Mouse (Mus musculus) myocyte (in vitro differentiated cells): Measurements from ENCODE around the gene Ccdc113. TPM values are rescaled to one million over a fixed set of nuclear protein-coding genes. Genes with fewer than 3 reads are reported as not detected.

ENCODE experiments used
- H3K27me3 ChIP-seq: one replicate; pipeline ENCODE4 v1.6.1; 2011; ENCODE audit not compliant: control insufficient read depth, insufficient read depth, insufficient read length
- H3K36me3 ChIP-seq: one replicate; pipeline ENCODE4 v1.6.1; 2011; ENCODE audit not compliant: control insufficient read depth, insufficient read depth
- H3K4me2 ChIP-seq: one replicate; pipeline ENCODE4 v1.6.1; 2011; ENCODE audit warnings: low read depth, control low read depth
- H3K4me3 ChIP-seq: one replicate; pipeline ENCODE4 v1.5.1; 2011; ENCODE audit warnings: mild to moderate bottlenecking, control low read depth, moderate library complexity
- H3K79me2 ChIP-seq: one replicate; pipeline ENCODE4 v1.6.1; 2011; ENCODE audit not compliant: control insufficient read depth, insufficient read depth
- H3ac ChIP-seq: one replicate; pipeline ENCODE4 v1.6.1; 2011; ENCODE audit not compliant: control insufficient read depth, insufficient read length
- CEBPB ChIP-seq: IDR thresholded peaks from 2 replicates; pipeline ENCODE4 v1.6.1; 2011; ENCODE audit warnings: mild to moderate bottlenecking, moderate library complexity; ENCODE audit not compliant: poor library complexity, insufficient read depth, severe bottlenecking
- E2F4 ChIP-seq: IDR thresholded peaks from one replicate; pipeline ENCODE4 v1.6.1; 2011; ENCODE audit warnings: mild to moderate bottlenecking, control low read depth, moderate library complexity; ENCODE audit not compliant: insufficient read depth
- MAX ChIP-seq: IDR thresholded peaks from one replicate; pipeline ENCODE4 v1.6.1; 2011; ENCODE audit warnings: low read depth, mild to moderate bottlenecking, control low read depth
- MYOD1 ChIP-seq, 3 experiments: IDR thresholded peaks; one replicate each; pipeline ENCODE4 v1.6.1; 2011; ENCODE audit warnings: control low read depth in 2 of 3, low read depth in 2 of 3, mild to moderate bottlenecking in 2 of 3, moderate library complexity in 1 of 3; ENCODE audit not compliant: insufficient read length in 2 of 3, control insufficient read depth in 1 of 3
- MYOG ChIP-seq, 3 experiments: IDR thresholded peaks; one replicate each; pipeline ENCODE4 v1.6.1; 2011; ENCODE audit warnings: control low read depth in 2 of 3, low read depth in 2 of 3, mild to moderate bottlenecking in 2 of 3; ENCODE audit not compliant: insufficient read length in 2 of 3, control insufficient read depth in 1 of 3, insufficient read depth in 1 of 3
- POLR2A ChIP-seq: IDR thresholded peaks from one replicate; pipeline ENCODE4 v1.6.1; 2011; ENCODE audit warnings: low read depth, mild to moderate bottlenecking, control low read depth, moderate library complexity; ENCODE audit not compliant: insufficient read length
- POLR2AphosphoS2 ChIP-seq: IDR thresholded peaks from one replicate; pipeline ENCODE4 v1.6.1; 2011; ENCODE audit warnings: low read depth, control low read depth; ENCODE audit not compliant: insufficient read length
- REST ChIP-seq: IDR thresholded peaks from one replicate; pipeline ENCODE4 v1.6.1; 2011; ENCODE audit warnings: mild to moderate bottlenecking, control low read depth, moderate library complexity; ENCODE audit not compliant: insufficient read depth, insufficient read length
- SRF ChIP-seq: IDR thresholded peaks from one replicate; pipeline ENCODE4 v1.6.1; 2011; ENCODE audit warnings: low read depth; ENCODE audit not compliant: control insufficient read depth, insufficient read length
- TCF12 ChIP-seq: IDR thresholded peaks from one replicate; pipeline ENCODE4 v1.6.1; 2011; ENCODE audit warnings: mild to moderate bottlenecking, control low read depth; ENCODE audit not compliant: poor library complexity, insufficient read depth, severe bottlenecking
- TCF3 ChIP-seq: IDR thresholded peaks from one replicate; pipeline ENCODE4 v1.6.1; 2011; ENCODE audit warnings: low read depth, control low read depth; ENCODE audit not compliant: insufficient read length
- USF1 ChIP-seq: IDR thresholded peaks from one replicate; pipeline ENCODE4 v1.6.1; 2011; ENCODE audit warnings: low read depth, mild to moderate bottlenecking, control low read depth, moderate library complexity
- polyA plus RNA-seq: library from polyadenylated mRNA; unstranded; fragments of >200 nt; fragmentation: generic; extraction: Trizol; gene quantifications from one replicate; pipeline ENCODE4 v1.2.1, GENCODE M21; 2012; ENCODE audit warnings: missing spikeins

The Ccdc113 gene
- polyA plus RNA-seq, 1 experiment = not detected

DNA sequence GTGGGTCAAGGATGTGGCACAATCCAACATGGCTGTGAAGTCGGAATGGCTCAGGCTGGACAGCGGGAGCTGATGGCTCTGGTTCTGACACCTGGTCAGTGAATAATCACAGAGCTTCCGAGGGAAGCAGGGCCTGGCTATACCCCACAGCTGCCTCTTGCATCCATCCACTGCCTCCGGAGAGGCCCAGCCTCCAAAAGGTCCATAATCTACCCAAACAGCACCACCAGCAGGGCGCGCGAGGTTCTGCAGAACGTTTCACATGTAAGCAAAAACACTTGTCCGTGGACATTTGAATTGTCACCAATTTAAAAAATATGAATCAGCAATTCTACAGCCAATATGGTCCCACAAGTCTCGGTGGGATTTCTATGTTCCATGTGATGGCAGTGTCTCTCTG is 55.4 kb downstream of the Ccdc113 start:
- Histone ChIP-seq H3ac (no peak overlapping the region), H3K36me3 (no peaks in the 10 kb centered on the region), H3K27me3 (no peaks in the 10 kb centered on the region), H3K4me2 (no peak overlapping the region), H3K79me2 (no peaks in the 10 kb centered on the region), H3K4me3 (no peak overlapping the region)
- TF ChIP-seq MYOG (IDR thresholded peaks at IDR 0.05; ENCODE audit: control insufficient read depth in 1 of 3, insufficient read depth in 1 of 3, insufficient read length in 2 of 3, low read depth in 2 of 3) (no peak), TCF3 (no peak), E2F4 (no peak), SRF (no peak), MAX (no peak), REST (no peak), POLR2A (no peak), CEBPB (no peak), TCF12 (no peak), MYOD1 (IDR thresholded peaks at IDR 0.05; ENCODE audit: control insufficient read depth in 1 of 3, insufficient read length in 2 of 3, low read depth in 2 of 3) (no peak)

DNA sequence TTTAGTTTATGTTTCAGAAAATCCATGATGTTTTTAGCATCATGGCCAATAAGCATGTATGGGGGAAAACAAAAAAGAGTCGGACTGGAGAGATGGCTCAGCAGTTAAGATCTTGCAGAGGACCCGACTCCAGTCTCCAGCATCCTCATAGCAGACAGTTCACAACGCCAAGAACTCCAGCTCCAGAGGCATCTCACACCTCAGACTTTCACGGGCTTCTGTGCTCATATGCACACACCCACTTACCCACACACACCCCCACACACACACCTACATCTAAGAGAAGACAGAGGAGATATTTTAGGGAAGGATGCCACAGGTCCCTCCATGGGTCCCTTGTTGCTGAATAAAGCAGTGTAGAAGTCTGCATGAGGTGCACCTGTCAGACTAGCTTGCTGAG is 56.7 kb downstream of the Ccdc113 start:
- no peak overlapping the region for H3ac ChIP-seq
- no peak for TF ChIP-seq MYOD1 (IDR thresholded peaks at IDR 0.05; ENCODE audit: control insufficient read depth in 1 of 3, insufficient read length in 2 of 3, low read depth in 2 of 3)
- no peak for TF ChIP-seq TCF3
- TF ChIP-seq POLR2AphosphoS2 = no peak
- no peak for TF ChIP-seq MYOG (IDR thresholded peaks at IDR 0.05; ENCODE audit: control insufficient read depth in 1 of 3, insufficient read depth in 1 of 3, insufficient read length in 2 of 3, low read depth in 2 of 3)
- no peak for TF ChIP-seq TCF12
- TF ChIP-seq USF1 = no peak
- no peaks in the 10 kb centered on the region for H3K36me3 ChIP-seq
- no peak overlapping the region for H3K4me2 ChIP-seq
- no peak overlapping the region for H3K4me3 ChIP-seq
- no peaks in the 10 kb centered on the region for H3K27me3 ChIP-seq
- no peaks in the 10 kb centered on the region for H3K79me2 ChIP-seq

DNA sequence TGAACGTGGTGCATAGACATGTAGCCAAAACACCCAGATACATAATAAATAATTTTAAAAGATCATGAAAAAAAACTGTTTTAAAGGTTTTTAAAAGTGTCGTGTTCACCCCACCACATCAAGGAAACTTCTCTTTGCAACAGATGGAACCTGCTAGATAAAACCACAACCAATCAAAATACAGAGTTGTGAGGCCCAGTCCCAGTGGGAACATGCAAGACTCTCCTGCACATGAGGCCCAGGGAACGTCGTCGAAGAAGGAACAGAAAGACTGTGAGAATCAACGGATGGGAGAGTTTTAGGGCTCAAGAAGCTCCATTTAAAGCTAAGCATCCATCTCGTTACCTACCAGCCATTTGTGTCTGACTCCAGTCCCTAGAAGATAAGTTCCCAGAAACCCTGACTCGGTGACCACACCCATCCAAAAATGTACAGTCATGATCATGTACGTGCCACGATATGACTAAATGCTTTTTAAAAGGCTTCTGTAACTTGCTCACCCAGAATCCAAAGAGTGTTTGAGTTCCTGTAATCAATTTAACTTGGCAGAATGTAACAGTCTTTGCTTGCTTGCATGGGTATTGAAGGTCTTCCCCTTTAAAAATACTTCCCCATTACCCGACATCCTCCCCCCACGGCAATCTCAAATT is 58.4 kb downstream of the Ccdc113 start:
- H3K4me2 ChIP-seq = no peak overlapping the region
- H3K36me3 ChIP-seq = no peaks in the 10 kb centered on the region
- no peak overlapping the region for H3K4me3 ChIP-seq
- TF ChIP-seq POLR2A (no peak), POLR2AphosphoS2 (no peak), TCF12 (no peak), SRF (no peak), TCF3 (no peak)
- no peaks in the 10 kb centered on the region for H3K27me3 ChIP-seq
- no peak overlapping the region for H3ac ChIP-seq
- no peaks in the 10 kb centered on the region for H3K79me2 ChIP-seq

DNA sequence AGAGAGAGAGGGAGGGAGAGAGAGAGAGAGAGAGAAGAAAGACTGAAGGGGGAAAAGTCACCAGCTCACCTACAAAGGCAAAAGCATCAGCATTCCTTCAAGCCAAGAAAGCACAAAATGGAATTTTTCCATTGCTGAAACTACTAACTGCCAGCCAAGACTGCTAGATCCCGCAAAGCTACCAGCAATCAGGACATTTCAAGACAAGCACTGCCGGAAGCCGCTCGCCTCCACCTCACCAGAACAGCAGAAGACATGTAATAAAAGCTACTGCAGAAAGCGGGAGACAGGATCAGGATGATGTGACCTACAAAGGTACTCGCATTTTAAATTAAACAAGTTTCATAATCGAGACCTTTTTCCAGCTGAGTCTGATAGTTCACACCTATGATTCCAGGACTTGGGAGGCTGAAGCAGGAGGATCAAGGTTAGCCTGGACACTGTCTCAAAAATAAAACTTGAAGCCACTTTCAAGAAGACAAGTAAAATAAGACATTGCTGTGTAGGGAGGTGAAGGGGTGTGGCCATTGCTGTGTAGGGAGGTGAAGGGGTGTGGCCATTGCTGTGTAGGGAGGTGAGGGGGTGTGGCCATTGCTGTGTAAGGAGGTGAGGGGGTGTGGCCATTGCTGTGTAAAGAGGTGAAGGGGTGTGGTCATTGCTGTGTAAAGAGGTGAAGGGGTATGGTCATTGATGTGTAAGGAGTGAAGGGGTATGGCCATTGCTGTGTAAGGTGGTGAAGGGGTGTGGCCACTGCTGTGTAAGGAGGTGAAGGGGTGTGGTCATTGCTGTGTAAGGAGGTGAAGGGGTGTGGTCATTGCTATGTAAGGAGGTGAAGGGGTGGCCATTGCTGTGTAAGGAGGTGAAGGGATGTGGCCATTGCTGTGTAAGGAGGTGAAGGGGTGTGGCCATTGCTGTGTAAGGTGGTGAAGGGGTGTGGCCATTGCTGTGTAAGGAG is 59.8 kb downstream of the Ccdc113 start:
- Histone ChIP-seq H3K4me3 (no peak overlapping the region), H3K4me2 (no peak overlapping the region), H3ac (no peak overlapping the region), H3K36me3 (no peaks in the 10 kb centered on the region), H3K27me3 (no peaks in the 10 kb centered on the region), H3K79me2 (no peaks in the 10 kb centered on the region)
- TF ChIP-seq TCF3 (no peak), E2F4 (no peak), MYOD1 (IDR thresholded peaks at IDR 0.05; ENCODE audit: control insufficient read depth in 1 of 3, insufficient read length in 2 of 3, low read depth in 2 of 3) (no peak), REST (no peak), TCF12 (no peak), MAX (no peak), POLR2A (no peak), CEBPB (no peak), USF1 (no peak), SRF (no peak), POLR2AphosphoS2 (no peak), MYOG (IDR thresholded peaks at IDR 0.05; ENCODE audit: control insufficient read depth in 1 of 3, insufficient read depth in 1 of 3, insufficient read length in 2 of 3, low read depth in 2 of 3) (no peak)

DNA sequence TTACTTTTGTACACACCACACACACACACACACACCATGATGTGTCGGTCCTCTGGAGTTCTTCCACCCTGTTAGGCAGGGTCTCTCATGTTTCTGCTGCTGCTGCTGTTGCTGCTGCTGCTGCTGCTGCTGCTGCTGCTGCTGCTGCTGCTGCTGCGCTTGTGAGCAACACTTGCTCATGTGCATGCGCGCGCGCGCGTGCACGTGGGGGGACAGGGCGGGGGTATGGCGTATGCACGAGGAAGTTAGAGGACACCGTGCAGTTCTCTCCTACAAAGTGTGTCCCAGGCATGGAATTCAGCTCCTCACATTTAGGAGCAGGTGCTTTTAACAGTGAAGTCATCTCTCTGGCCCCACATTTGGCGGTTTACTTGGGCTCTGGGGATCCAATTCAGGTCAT is 61.2 kb downstream of the Ccdc113 start:
- TF ChIP-seq POLR2A = no peak
- no peak for TF ChIP-seq USF1
- no peak for TF ChIP-seq TCF3
- no peak for TF ChIP-seq SRF
- TF ChIP-seq TCF12 = no peak
- TF ChIP-seq CEBPB = no peak
- no peak for TF ChIP-seq POLR2AphosphoS2
- TF ChIP-seq E2F4 = no peak
- TF ChIP-seq MYOD1 (IDR thresholded peaks at IDR 0.05; ENCODE audit: control insufficient read depth in 1 of 3, insufficient read length in 2 of 3, low read depth in 2 of 3) = no peak
- TF ChIP-seq MAX = no peak
- no peak for TF ChIP-seq MYOG (IDR thresholded peaks at IDR 0.05; ENCODE audit: control insufficient read depth in 1 of 3, insufficient read depth in 1 of 3, insufficient read length in 2 of 3, low read depth in 2 of 3)
- no peak for TF ChIP-seq REST
- no peaks in the 10 kb centered on the region for H3K27me3 ChIP-seq
- no peaks in the 10 kb centered on the region for H3K79me2 ChIP-seq
- H3ac ChIP-seq = no peak overlapping the region
- H3K36me3 ChIP-seq = no peaks in the 10 kb centered on the region
- H3K4me2 ChIP-seq = no peak overlapping the region
- no peak overlapping the region for H3K4me3 ChIP-seq
